Mouse (Mus musculus) embryonic facial prominence, embryonic 15.5 days (tissue): ENCODE measurements around the gene Capns1. TPM values are rescaled to one million over a fixed set of nuclear protein-coding genes. Genes with fewer than 3 reads are reported as not detected.
"Not testable (repeated sequence)": the region's sequence is repeated elsewhere in the genome, so short reads cannot be mapped to it uniquely, and the experiment has no call there.

Experiments used
- ATAC-seq: fragments of 200-750 bp; cut with Nextera tagmentation; 2 replicates; pipeline ENCODE4 v1.8.0; 2017; ENCODE audit warnings: low read depth, moderate TSS enrichment; ENCODE audit not compliant: insufficient number of reproducible peaks, low FRiP score, low TSS enrichment
- H3K27ac ChIP-seq: fragments of 300-500 bp; sonication (generic); replicated peaks from 2 replicates; pipeline ENCODE4 v1.5.1; 2015; ENCODE audit warnings: mild to moderate bottlenecking, inconsistent platforms
- H3K27me3 ChIP-seq: fragments of 300-500 bp; sonication (generic); 2 replicates; pipeline ENCODE4 v1.6.1; 2015; ENCODE audit warnings: inconsistent platforms
- H3K36me3 ChIP-seq: fragments of 300-500 bp; sonication (generic); 2 replicates; pipeline ENCODE4 v1.6.1; 2015; ENCODE audit warnings: mild to moderate bottlenecking, inconsistent platforms
- H3K4me1 ChIP-seq: fragments of 300-500 bp; sonication (generic); 2 replicates; pipeline ENCODE4 v1.6.1; 2015; ENCODE audit warnings: inconsistent platforms
- H3K4me2 ChIP-seq: fragments of 300-500 bp; sonication (generic); replicated peaks from 2 replicates; pipeline ENCODE4 v1.6.1; 2015; ENCODE audit warnings: mild to moderate bottlenecking, inconsistent platforms
- H3K4me3 ChIP-seq: fragments of 300-500 bp; sonication (generic); replicated peaks from 2 replicates; pipeline ENCODE4 v1.5.1; 2015; ENCODE audit warnings: mild to moderate bottlenecking, inconsistent platforms
- H3K9ac ChIP-seq: fragments of 300-500 bp; sonication (generic); 2 replicates; pipeline ENCODE4 v1.6.1; 2015; ENCODE audit warnings: inconsistent platforms
- H3K9me3 ChIP-seq: fragments of 300-500 bp; sonication (generic); replicated peaks from 2 replicates; pipeline ENCODE4 v1.6.1; 2016; ENCODE audit warnings: inconsistent platforms
- WGBS: fragments of 180-500 bp; shearing (Covaris S2); methylation state at CpG from one replicate; pipeline ENCODE4 v1.1.7; 2015; 5-methylcytosine and 5-hydroxymethylcytosine counted together
- polyA plus RNA-seq: library from polyadenylated mRNA; unstranded; fragments of >200 nt; fragmentation: Nextera tagmentation; extraction: Ambion mirVana; gene quantifications from 2 replicates; pipeline ENCODE4 v1.2.1, GENCODE M21; 2015

The Capns1 gene
- polyA plus RNA-seq, 1 experiment from 2014 or later = 111 TPM

- Histone ChIP-seq H3K4me1 (peaks cover 20% of the 10 kb centered on the region), H3K36me3 (peaks cover 53% of the 10 kb centered on the region), H3K4me3 (no peak overlapping the region), H3K4me2 (no peak overlapping the region), H3K27ac (no peak overlapping the region), H3K9me3 (no peaks in the 10 kb centered on the region), H3K9ac (no peak overlapping the region), H3K27me3 (no peaks in the 10 kb centered on the region)
- WGBS = 86% methylated on average over 12 of the region's 12 CpGs
- no peak for ATAC-seq
Observed at GRCm38 (mm10) chr7:30192088-30192487, 6.5 kb downstream of the Capns1 start.

- no peak for ATAC-seq
- Histone ChIP-seq H3K36me3 (peaks cover 74% of the 10 kb centered on the region), H3K4me2 (no peak overlapping the region), H3K27me3 (no peaks in the 10 kb centered on the region), H3K4me1 (peaks cover 21% of the 10 kb centered on the region), H3K9me3 (no peaks in the 10 kb centered on the region), H3K27ac (no peak overlapping the region), H3K4me3 (no peak overlapping the region), H3K9ac (no peak overlapping the region)
- 85% methylated on average over 4 of the region's 4 CpGs for WGBS
Observed at GRCm38 (mm10) chr7:30189116-30189491, 9.5 kb downstream of the Capns1 start.

- Histone ChIP-seq H3K4me1 (peaks cover 24% of the 10 kb centered on the region), H3K27me3 (no peaks in the 10 kb centered on the region), H3K9ac (no peak overlapping the region), H3K9me3 (no peaks in the 10 kb centered on the region), H3K4me2 (no peak overlapping the region), H3K27ac (no peak overlapping the region), H3K4me3 (no peak overlapping the region), H3K36me3 (peaks cover 74% of the 10 kb centered on the region)
- ATAC-seq = no peak
- 66% methylated on average over 12 of the region's 12 CpGs for WGBS
Observed at GRCm38 (mm10) chr7:30188344-30189115, 10.1 kb downstream of the Capns1 start.

- Histone ChIP-seq H3K9me3 (no peaks in the 10 kb centered on the region), H3K4me1 (peaks cover 11% of the 10 kb centered on the region), H3K36me3 (peaks cover 46% of the 10 kb centered on the region), H3K4me3 (no peak overlapping the region), H3K27ac (no peak overlapping the region), H3K9ac (no peak overlapping the region), H3K27me3 (no peaks in the 10 kb centered on the region), H3K4me2 (no peak overlapping the region)
- 72% methylated on average over 13 of the region's 13 CpGs for WGBS
- no peak for ATAC-seq
Observed at GRCm38 (mm10) chr7:30184641-30185348, 13.8 kb downstream of the Capns1 start.

- Histone ChIP-seq H3K36me3 (peaks cover 39% of the 10 kb centered on the region), H3K4me1 (peaks cover 11% of the 10 kb centered on the region), H3K9ac (no peak within 1 kb of the TSS), H3K9me3 (no peaks in the 10 kb centered on the region), H3K27me3 (no peaks in the 10 kb centered on the region), H3K4me3 (peak within 1 kb of the TSS; percentile 10; the same call in 1 of the 2 replicates), H3K4me2 (peak within 1 kb of the TSS; percentile 38), H3K27ac (no peak within 1 kb of the TSS)
- 2% methylated on average over 11 of the region's 11 CpGs for WGBS
- ATAC-seq = peak; percentile 36; the same call in 1 of the 2 replicates
Observed at GRCm38 (mm10) chr7:30183879-30184289, 14.7 kb downstream of the Capns1 start, which contains the start of gene Cox7a1. Cox7a1 (plus strand) TSS chr7:30184144.

GRCm38 (mm10) chr7:30183189-30183588, 15.4 kb downstream of the Capns1 start:
- H3K4me3 ChIP-seq = not testable (repeated sequence)
- WGBS = 69% methylated on average over 7 of the region's 7 CpGs

GRCm38 (mm10) chr7:30181929-30182328, 16.7 kb downstream of the Capns1 start:
- H3K9ac ChIP-seq, H3K4me2 ChIP-seq, H3K27ac ChIP-seq, ATAC-seq, H3K9me3 ChIP-seq, H3K27me3 ChIP-seq, H3K4me3 ChIP-seq: not testable (repeated sequence)
- H3K4me1 ChIP-seq = peaks cover 11% of the 10 kb centered on the region
- peaks cover 36% of the 10 kb centered on the region for H3K36me3 ChIP-seq
- WGBS = 87% methylated on average over 10 of the region's 10 CpGs

More at GRCm38 (mm10) chr7:30183189-30183588, 15.4 kb downstream of the Capns1 start:
- not testable (repeated sequence) for H3K9me3 ChIP-seq, H3K9ac ChIP-seq, ATAC-seq, H3K4me2 ChIP-seq, H3K27ac ChIP-seq, H3K27me3 ChIP-seq
- Histone ChIP-seq H3K4me1 (peaks cover 11% of the 10 kb centered on the region), H3K36me3 (peaks cover 39% of the 10 kb centered on the region)

- Histone ChIP-seq H3K4me3 (no peak overlapping the region), H3K9me3 (no peaks in the 10 kb centered on the region), H3K36me3 (peaks cover 36% of the 10 kb centered on the region), H3K27ac (no peak overlapping the region), H3K4me2 (no peak overlapping the region), H3K4me1 (peaks cover 11% of the 10 kb centered on the region), H3K27me3 (no peaks in the 10 kb centered on the region), H3K9ac (no peak overlapping the region)
- WGBS = 0% methylated on average over 4 of the region's 4 CpGs
- no peak for ATAC-seq
Observed at GRCm38 (mm10) chr7:30181308-30181707, 17.3 kb downstream of the Capns1 start.

GRCm38 (mm10) chr7:30178256-30178655, 20.4 kb downstream of the Capns1 start:
- H3K9me3 ChIP-seq = no peaks in the 10 kb centered on the region
- H3K36me3 ChIP-seq = peaks cover 33% of the 10 kb centered on the region
- ATAC-seq = no peak
- no peaks in the 10 kb centered on the region for H3K27me3 ChIP-seq
- H3K4me2 ChIP-seq = no peak overlapping the region
- no peak overlapping the region for H3K9ac ChIP-seq
- H3K4me1 ChIP-seq = no peaks in the 10 kb centered on the region
- 79% methylated on average over 11 of the region's 11 CpGs for WGBS
- H3K4me3 ChIP-seq = no peak overlapping the region
- no peak overlapping the region for H3K27ac ChIP-seq

- 84% methylated on average over 12 of the region's 12 CpGs for WGBS
- ATAC-seq = no peak
Observed at GRCm38 (mm10) chr7:30176474-30176873, 22.1 kb downstream of the Capns1 start.

GRCm38 (mm10) chr7:30170283-30170951, 28.2 kb downstream of the Capns1 start:
- Histone ChIP-seq H3K4me2 (peak overlapping the region; percentile 60), H3K4me3 (peak overlapping the region; percentile 74), H3K4me1 (peaks cover 8% of the 10 kb centered on the region), H3K36me3 (peaks cover 29% of the 10 kb centered on the region), H3K9ac (peak overlapping the region; percentile 76), H3K27me3 (no peaks in the 10 kb centered on the region), H3K27ac (peak overlapping the region; percentile 92), H3K9me3 (peaks cover 16% of the 10 kb centered on the region; the same call in 1 of the 2 replicates)
- ATAC-seq = peak; percentile 0; the same call in 1 of the 2 replicates
- 22% methylated on average over 11 of the region's 11 CpGs for WGBS

More at GRCm38 (mm10) chr7:30176474-30176873, 22.1 kb downstream of the Capns1 start:
- H3K4me2 ChIP-seq = no peak overlapping the region
- H3K36me3 ChIP-seq = peaks cover 33% of the 10 kb centered on the region
- no peak overlapping the region for H3K27ac ChIP-seq
- no peaks in the 10 kb centered on the region for H3K27me3 ChIP-seq
- no peak overlapping the region for H3K9ac ChIP-seq
- H3K9me3 ChIP-seq = no peaks in the 10 kb centered on the region
- no peaks in the 10 kb centered on the region for H3K4me1 ChIP-seq
- no peak overlapping the region for H3K4me3 ChIP-seq
